Mouse (Mus musculus): ENCODE measurements at regions not wholly inside any gene's neighbourhood (a gene's known extent, or its start where the extent isn't known, plus 50 kb on each side); places are given as distances from the start of the nearest gene placed in this dataset.

DNA sequence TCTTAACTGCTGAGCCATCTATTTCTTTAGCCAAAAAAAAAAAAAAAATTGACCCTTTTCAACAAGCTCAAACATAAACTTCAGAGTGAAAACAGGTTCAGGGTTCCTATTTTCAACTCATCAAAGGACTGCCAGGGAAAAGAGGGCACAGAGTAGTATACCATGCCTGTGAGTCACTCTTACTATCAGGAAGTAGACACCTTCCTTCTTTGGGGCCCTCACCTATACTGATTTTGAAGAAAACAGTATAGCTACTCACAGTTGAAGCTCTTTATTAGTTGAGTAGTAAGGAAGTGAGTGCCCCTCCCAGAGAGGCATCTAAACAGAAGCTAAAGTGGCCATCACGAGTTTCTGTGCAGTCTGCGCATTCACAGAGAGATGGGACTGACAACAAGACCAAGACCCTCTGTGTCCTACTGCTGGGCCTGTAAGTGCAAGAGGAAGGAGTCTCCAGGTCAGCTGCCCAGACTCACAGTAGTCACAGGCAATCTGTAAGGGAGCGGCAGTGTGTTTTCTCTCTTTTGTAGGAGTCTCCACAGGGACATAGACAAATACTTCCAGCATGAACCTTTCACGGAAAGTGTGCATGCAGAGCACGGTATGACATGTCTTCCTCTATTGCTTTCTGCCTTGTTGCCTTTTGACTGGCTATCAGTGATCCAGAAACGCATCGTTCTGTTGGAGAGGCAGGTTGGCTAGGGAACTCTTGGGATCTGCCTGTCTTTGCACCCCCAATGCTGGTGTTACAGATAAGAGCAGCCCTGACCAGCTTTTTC, 303.8 kb upstream of the Zmiz1 start:
- no peak overlapping the region for H3K27ac ChIP-seq
- 81% methylated on average over 7 of the region's 7 CpGs for WGBS
- no peak for ATAC-seq (ENCODE audit: insufficient number of reproducible peaks, insufficient read depth, low FRiP score, low TSS enrichment)

GRCm38 (mm10) chr14:25156171-25156570, 302.8 kb upstream of the Zmiz1 start:
- Histone ChIP-seq H3K4me3 (no peak overlapping the region), H3K4me1 (0 out of 2 replicates have a peak, but pooled peaks cover 6% of the 10 kb centered on the region), H3K9ac (no peak overlapping the region), H3K9me3 (no peaks in the 10 kb centered on the region), H3K4me2 (replicated peaks) (no peak overlapping the region), H3K36me3 (no peaks in the 10 kb centered on the region), H3K27ac (no peak overlapping the region), H3K27me3 (no peaks in the 10 kb centered on the region)
- no peak for ATAC-seq (ENCODE audit: insufficient number of reproducible peaks, insufficient read depth, low FRiP score, low TSS enrichment)
- WGBS = 69% methylated on average over 9 of the region's 9 CpGs

More for the DNA sequence above, 303.8 kb upstream of the Zmiz1 start:
- Histone ChIP-seq H3K9me3 (no peaks in the 10 kb centered on the region), H3K9ac (no peak overlapping the region), H3K27me3 (no peaks in the 10 kb centered on the region), H3K4me3 (no peak overlapping the region), H3K4me2 (replicated peaks) (no peak overlapping the region), H3K4me1 (0 out of 2 replicates have a peak, but pooled peaks cover 6% of the 10 kb centered on the region), H3K36me3 (no peaks in the 10 kb centered on the region)

DNA sequence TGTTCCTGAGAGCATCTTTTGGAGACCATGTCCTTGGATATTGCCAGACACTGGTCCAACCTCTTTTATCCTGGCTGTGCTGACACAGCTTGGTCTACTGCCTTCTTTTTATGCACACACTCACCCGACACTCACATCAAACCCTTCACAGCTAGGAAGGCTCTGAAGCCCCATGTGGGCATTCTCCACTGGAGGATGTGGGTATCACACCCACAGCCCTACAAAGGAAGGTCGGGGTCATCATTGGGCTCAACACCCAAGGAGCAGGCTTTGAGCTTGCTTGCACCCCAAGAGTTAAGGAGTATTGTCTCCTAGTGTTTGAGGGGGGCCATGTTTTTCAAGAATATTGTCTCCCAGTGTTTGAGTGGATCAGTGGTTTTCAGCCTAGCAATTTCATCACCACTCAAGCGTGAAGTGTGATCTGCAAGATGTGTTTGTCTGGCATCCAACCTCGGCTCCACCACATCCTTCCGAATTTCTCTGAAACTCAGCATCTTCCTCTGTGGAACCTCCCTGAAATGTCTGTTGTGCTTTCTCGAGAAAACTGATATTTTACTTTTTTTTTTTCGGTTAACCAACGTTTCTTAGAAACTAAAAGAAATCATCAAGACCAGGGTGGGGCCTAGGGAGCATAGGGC, 297.2 kb upstream of the Zmiz1 start:
- ATAC-seq (ENCODE audit: insufficient number of reproducible peaks, insufficient read depth, low FRiP score, low TSS enrichment) = no peak
- H3K27me3 ChIP-seq = no peaks in the 10 kb centered on the region
- H3K27ac ChIP-seq = no peak overlapping the region
- H3K9ac ChIP-seq = no peak overlapping the region
- H3K4me1 ChIP-seq = no peaks in the 10 kb centered on the region
- H3K4me2 ChIP-seq (replicated peaks) = no peak overlapping the region
- no peaks in the 10 kb centered on the region for H3K36me3 ChIP-seq
- H3K9me3 ChIP-seq = no peaks in the 10 kb centered on the region
- 79% methylated on average over 8 of the region's 8 CpGs for WGBS
- no peak overlapping the region for H3K4me3 ChIP-seq

- H3K4me1 ChIP-seq = peaks cover 12% of the 10 kb centered on the region; the same call in 1 of the 2 replicates
- no peak overlapping the region for H3K9ac ChIP-seq
- no peak for ATAC-seq (ENCODE audit: insufficient number of reproducible peaks, insufficient read depth, low FRiP score, low TSS enrichment)
- no peaks in the 10 kb centered on the region for H3K36me3 ChIP-seq
- H3K4me3 ChIP-seq = no peak overlapping the region
- no peaks in the 10 kb centered on the region for H3K27me3 ChIP-seq
- WGBS = 26% methylated on average over 1 of the region's 1 CpGs
- no peak overlapping the region for H3K27ac ChIP-seq
- no peaks in the 10 kb centered on the region for H3K9me3 ChIP-seq
- H3K4me2 ChIP-seq (replicated peaks) = no peak overlapping the region
These were observed 292.8 kb upstream of the Zmiz1 start for GRCm38 (mm10) chr14:25166217-25166616.

DNA sequence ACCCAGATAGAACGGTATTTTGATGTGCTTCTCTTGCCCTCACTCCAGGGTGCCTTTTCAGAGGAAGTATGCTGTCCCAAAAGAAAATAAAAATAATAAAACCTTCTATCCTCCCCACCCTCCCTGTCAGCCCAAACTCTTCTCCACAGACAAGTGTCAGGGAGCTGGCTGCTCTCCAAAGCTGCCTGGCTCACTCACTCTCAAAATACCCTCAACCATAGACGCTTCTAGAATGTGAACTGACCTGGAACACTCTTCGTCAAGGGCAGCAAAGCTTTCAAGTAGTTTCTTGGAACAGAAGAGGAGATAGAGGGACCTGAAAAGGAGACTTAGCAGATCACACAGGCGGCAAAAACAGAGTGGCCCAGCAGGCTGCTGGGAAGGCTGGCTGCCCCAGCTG, 291.4 kb upstream of the Zmiz1 start:
- no peak overlapping the region for H3K9ac ChIP-seq
- H3K4me2 ChIP-seq (replicated peaks) = no peak overlapping the region
- H3K27ac ChIP-seq = no peak overlapping the region
- ATAC-seq (ENCODE audit: insufficient number of reproducible peaks, insufficient read depth, low FRiP score, low TSS enrichment) = no peak
- H3K27me3 ChIP-seq = no peaks in the 10 kb centered on the region
- H3K36me3 ChIP-seq = no peaks in the 10 kb centered on the region
- peaks cover 12% of the 10 kb centered on the region; the same call in 1 of the 2 replicates for H3K4me1 ChIP-seq
- H3K9me3 ChIP-seq = no peaks in the 10 kb centered on the region
- 59% methylated on average over 4 of the region's 4 CpGs for WGBS
- H3K4me3 ChIP-seq = no peak overlapping the region

DNA sequence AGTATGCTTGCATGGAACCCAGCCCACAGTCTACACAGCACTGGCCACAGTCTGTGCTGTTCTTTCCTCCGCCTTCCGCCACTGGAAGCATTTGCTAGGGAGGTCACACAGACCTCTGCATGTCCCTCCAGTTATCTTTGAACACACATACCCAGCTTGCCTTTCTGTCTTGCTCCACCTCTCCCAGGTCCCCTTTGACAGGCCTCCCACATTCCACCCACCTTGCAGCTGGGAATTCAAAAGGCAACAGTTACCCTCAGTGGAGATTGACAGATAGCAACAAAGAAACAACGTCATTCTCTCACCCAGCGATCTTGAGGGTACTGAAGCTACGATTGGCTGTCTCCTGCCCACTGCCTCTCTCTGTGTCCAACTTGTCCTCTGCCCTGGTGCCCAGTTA, 290.7 kb upstream of the Zmiz1 start:
- 67% methylated on average over 5 of the region's 5 CpGs for WGBS
- H3K4me3 ChIP-seq = no peak overlapping the region
- no peak overlapping the region for H3K9ac ChIP-seq
- no peaks in the 10 kb centered on the region for H3K9me3 ChIP-seq
- H3K4me1 ChIP-seq = peaks cover 13% of the 10 kb centered on the region; the same call in 1 of the 2 replicates
- no peaks in the 10 kb centered on the region for H3K36me3 ChIP-seq
- no peak overlapping the region for H3K4me2 ChIP-seq (replicated peaks)
- no peaks in the 10 kb centered on the region for H3K27me3 ChIP-seq
- no peak for ATAC-seq (ENCODE audit: insufficient number of reproducible peaks, insufficient read depth, low FRiP score, low TSS enrichment)
- no peak overlapping the region for H3K27ac ChIP-seq

DNA sequence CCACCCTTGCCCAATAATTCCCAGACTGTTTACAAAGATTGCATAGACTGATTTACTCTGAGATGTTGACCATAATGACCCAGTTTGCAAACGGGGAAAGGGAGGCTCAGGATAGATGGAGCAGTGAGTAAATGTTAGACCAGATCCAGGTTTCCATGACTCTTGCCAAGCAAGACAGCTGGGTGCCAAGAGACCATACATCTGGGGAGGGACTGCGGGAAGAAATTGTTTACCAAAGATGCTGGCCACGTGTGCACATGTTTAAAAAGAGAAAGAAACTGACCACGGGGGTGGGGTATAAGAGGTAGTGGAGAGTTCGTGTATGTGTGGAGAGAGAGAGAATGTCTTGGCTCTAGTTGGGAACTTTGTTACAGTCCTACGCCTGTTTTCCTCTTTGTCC, 285.7 kb upstream of the Zmiz1 start:
- Histone ChIP-seq H3K4me3 (no peak overlapping the region), H3K9me3 (no peaks in the 10 kb centered on the region), H3K4me2 (replicated peaks) (no peak overlapping the region), H3K27ac (0 out of 2 replicates have a peak overlapping the region, but pooled peaks have one; percentile 11), H3K9ac (no peak overlapping the region), H3K27me3 (no peaks in the 10 kb centered on the region), H3K4me1 (peaks cover 26% of the 10 kb centered on the region), H3K36me3 (no peaks in the 10 kb centered on the region)
- 58% methylated on average over 6 of the region's 6 CpGs for WGBS
- no peak for ATAC-seq (ENCODE audit: insufficient number of reproducible peaks, insufficient read depth, low FRiP score, low TSS enrichment)

- no peak overlapping the region for H3K4me2 ChIP-seq (replicated peaks)
- H3K27me3 ChIP-seq = no peaks in the 10 kb centered on the region
- H3K9ac ChIP-seq = no peak overlapping the region
- H3K27ac ChIP-seq = peak overlapping the region; percentile 70; the same call in 1 of the 2 replicates
- no peaks in the 10 kb centered on the region for H3K36me3 ChIP-seq
- peaks cover 21% of the 10 kb centered on the region for H3K4me1 ChIP-seq
- H3K4me3 ChIP-seq = no peak overlapping the region
- 63% methylated on average over 6 of the region's 6 CpGs for WGBS
- ATAC-seq (ENCODE audit: insufficient number of reproducible peaks, insufficient read depth, low FRiP score, low TSS enrichment) = no peak
- no peaks in the 10 kb centered on the region for H3K9me3 ChIP-seq
These were observed 285.1 kb upstream of the Zmiz1 start for GRCm38 (mm10) chr14:25173873-25174272.

DNA sequence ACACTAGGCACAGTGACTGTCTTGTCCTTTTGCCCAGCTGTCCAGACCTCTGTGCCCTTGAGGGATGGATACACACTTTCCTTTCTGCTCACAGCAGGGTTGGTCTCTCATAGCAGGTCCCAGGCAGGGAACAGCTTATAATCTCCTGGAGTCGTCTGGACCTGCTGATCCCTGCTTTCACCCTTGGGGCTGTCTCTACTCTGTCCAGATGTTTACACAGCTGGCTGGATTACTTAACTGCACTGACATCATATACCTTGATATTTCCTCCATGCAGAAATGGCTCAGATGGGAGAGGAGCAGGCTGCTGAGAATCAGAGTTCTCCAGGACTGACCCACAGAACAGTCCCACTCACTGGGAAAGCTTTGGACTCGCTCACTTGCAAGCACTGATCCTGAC, 284.6 kb upstream of the Zmiz1 start:
- H3K4me3 ChIP-seq = no peak overlapping the region
- H3K27ac ChIP-seq = peak overlapping the region; percentile 70; the same call in 1 of the 2 replicates
- no peaks in the 10 kb centered on the region for H3K36me3 ChIP-seq
- WGBS = 33% methylated on average over 2 of the region's 2 CpGs
- peak; percentile 49; the same call in 1 of the 2 replicates for ATAC-seq (ENCODE audit: insufficient number of reproducible peaks, insufficient read depth, low FRiP score, low TSS enrichment)
- H3K9ac ChIP-seq = no peak overlapping the region
- H3K4me1 ChIP-seq = peaks cover 21% of the 10 kb centered on the region
- H3K27me3 ChIP-seq = no peaks in the 10 kb centered on the region
- no peak overlapping the region for H3K4me2 ChIP-seq (replicated peaks)
- no peaks in the 10 kb centered on the region for H3K9me3 ChIP-seq

DNA sequence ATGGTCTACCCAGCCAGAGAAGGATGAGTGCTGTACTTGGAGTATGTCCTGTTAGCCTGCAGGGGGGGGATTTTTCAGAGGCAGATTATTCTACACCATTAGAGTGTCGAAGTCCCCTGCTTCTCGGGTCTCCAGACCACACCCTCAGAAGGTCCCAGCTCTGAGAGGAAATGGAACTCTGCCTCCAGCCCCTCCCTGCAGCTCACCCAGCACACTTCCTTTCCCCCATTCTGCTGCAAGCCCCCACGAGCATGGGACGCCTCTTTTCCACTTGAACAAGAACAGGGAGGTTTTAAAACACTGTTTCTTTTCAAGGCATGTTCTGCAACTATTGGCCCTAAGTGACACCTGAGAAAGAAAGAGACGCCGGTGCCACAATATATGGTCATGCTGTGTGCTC, 282.8 kb upstream of the Zmiz1 start:
- H3K27me3 ChIP-seq = no peaks in the 10 kb centered on the region
- peaks cover 21% of the 10 kb centered on the region for H3K4me1 ChIP-seq
- H3K4me2 ChIP-seq (replicated peaks) = no peak overlapping the region
- H3K9ac ChIP-seq = no peak overlapping the region
- no peaks in the 10 kb centered on the region for H3K9me3 ChIP-seq
- no peak overlapping the region for H3K27ac ChIP-seq
- H3K36me3 ChIP-seq = no peaks in the 10 kb centered on the region
- ATAC-seq (ENCODE audit: insufficient number of reproducible peaks, insufficient read depth, low FRiP score, low TSS enrichment) = no peak
- H3K4me3 ChIP-seq = no peak overlapping the region
- WGBS = 65% methylated on average over 6 of the region's 6 CpGs

DNA sequence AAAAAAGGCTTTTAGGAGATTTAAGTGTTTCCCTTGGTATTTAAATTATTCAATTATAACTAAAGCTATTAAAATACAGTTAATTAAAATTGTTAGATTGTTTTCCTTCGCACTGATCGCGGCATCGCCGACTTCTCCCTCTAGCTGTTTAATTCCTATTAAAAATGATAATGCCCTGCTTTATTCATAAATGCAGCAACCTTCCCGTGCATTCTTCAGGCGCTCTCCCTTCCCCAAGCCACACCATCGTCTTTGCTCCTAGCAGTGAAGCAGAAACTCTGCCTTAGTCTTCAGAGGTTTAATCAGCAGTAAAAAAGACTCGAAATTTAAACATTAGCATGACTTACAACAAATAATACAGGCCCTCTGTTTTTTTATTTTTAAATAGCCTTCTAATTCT, 278.9 kb upstream of the Zmiz1 start:
- Histone ChIP-seq H3K9me3 (no peaks in the 10 kb centered on the region), H3K27ac (no peak overlapping the region), H3K36me3 (no peaks in the 10 kb centered on the region), H3K9ac (no peak overlapping the region), H3K4me3 (no peak overlapping the region), H3K4me1 (peaks cover 6% of the 10 kb centered on the region; the same call in 1 of the 2 replicates), H3K4me2 (replicated peaks) (no peak overlapping the region), H3K27me3 (no peaks in the 10 kb centered on the region)
- no peak for ATAC-seq (ENCODE audit: insufficient number of reproducible peaks, insufficient read depth, low FRiP score, low TSS enrichment)
- 79% methylated on average over 9 of the region's 9 CpGs for WGBS

- 39% methylated on average over 2 of the region's 2 CpGs for WGBS
- no peak overlapping the region for H3K4me2 ChIP-seq (replicated peaks)
- no peak overlapping the region for H3K27ac ChIP-seq
- H3K36me3 ChIP-seq = no peaks in the 10 kb centered on the region
- H3K9ac ChIP-seq = no peak overlapping the region
- no peak overlapping the region for H3K4me3 ChIP-seq
- H3K9me3 ChIP-seq = no peaks in the 10 kb centered on the region
- H3K4me1 ChIP-seq = peaks cover 14% of the 10 kb centered on the region
- no peak for ATAC-seq (ENCODE audit: insufficient number of reproducible peaks, insufficient read depth, low FRiP score, low TSS enrichment)
- no peaks in the 10 kb centered on the region for H3K27me3 ChIP-seq
These were observed 277.6 kb upstream of the Zmiz1 start for GRCm38 (mm10) chr14:25181406-25181805.

All from embryonic facial prominence, embryonic 12.5 days (tissue).